Mouse (Mus musculus) hindbrain, embryonic 10.5 days (tissue): Measurements from ENCODE around the gene Sirpb1c. TPM values are rescaled to one million over a fixed set of nuclear protein-coding genes. Genes with fewer than 3 reads are reported as not detected.
"Not testable (repeated sequence)": the region's sequence is repeated elsewhere in the genome, so short reads cannot be mapped to it uniquely, and the experiment has no call there.

Experiments
- DNase-seq: peaks from one replicate; pipeline ENCODE4 v3.0.0-alpha.2; 2017; ENCODE audit warnings: low spot score
- H3K27ac ChIP-seq: fragments of 300-500 bp; sonication (generic); 2 replicates; pipeline ENCODE4 v1.5.1; 2016; ENCODE audit warnings: mild to moderate bottlenecking, moderate library complexity
- H3K27me3 ChIP-seq: fragments of 300-500 bp; sonication (generic); 2 replicates; pipeline ENCODE4 v1.6.1; 2016; ENCODE audit warnings: mild to moderate bottlenecking; ENCODE audit not compliant: poor library complexity, insufficient read depth, severe bottlenecking
- H3K36me3 ChIP-seq: fragments of 300-500 bp; sonication (generic); 2 replicates; pipeline ENCODE4 v1.6.1; 2016; ENCODE audit warnings: mild to moderate bottlenecking, moderate library complexity
- H3K4me1 ChIP-seq: fragments of 300-500 bp; sonication (generic); replicated peaks from 2 replicates; pipeline ENCODE4 v1.6.1; 2016; ENCODE audit warnings: mild to moderate bottlenecking
- H3K4me3 ChIP-seq: fragments of 300-500 bp; sonication (generic); 2 replicates; pipeline ENCODE4 v1.5.1; 2016; ENCODE audit warnings: mild to moderate bottlenecking, moderate library complexity
- H3K9me3 ChIP-seq: fragments of 300-500 bp; sonication (generic); 2 replicates; pipeline ENCODE4 v1.6.1; 2016; ENCODE audit warnings: mild to moderate bottlenecking, moderate library complexity
- WGBS: fragments of 180-500 bp; shearing (Covaris S2); methylation state at CpG from one replicate; pipeline ENCODE4 v1.1.7; 2016; 5-methylcytosine and 5-hydroxymethylcytosine counted together
- polyA plus RNA-seq: library from polyadenylated mRNA; unstranded; fragments of >200 nt; fragmentation: Nextera tagmentation; extraction: Ambion mirVana; gene quantifications from 2 replicates; pipeline ENCODE4 v1.2.1, GENCODE M21; 2016

Gene Sirpb1c
- not detected in 2 replicates for polyA plus RNA-seq

- not testable (repeated sequence) for DNase-seq
- WGBS = 82% methylated on average over 1 of the region's 1 CpGs
Measured at GRCm38 (mm10) chr3:15848280-15848679, at the start of gene Sirpb1c. Gene Sirpb1c (minus strand): TSS chr3:15848528.

GRCm38 (mm10) chr3:15886380-15886779 lies 38.1 kb upstream of the Sirpb1c start:
- 91% methylated on average over 3 of the region's 3 CpGs for WGBS
- Histone ChIP-seq H3K36me3 (no peaks in the 10 kb centered on the region), H3K4me1 (no peaks in the 10 kb centered on the region), H3K27ac (no peak overlapping the region), H3K9me3 (peaks cover 7% of the 10 kb centered on the region), H3K4me3 (no peak overlapping the region), H3K27me3 (no peaks in the 10 kb centered on the region)
- no peak for DNase-seq

More at GRCm38 (mm10) chr3:15848280-15848679, at the start of gene Sirpb1c:
- not testable (repeated sequence) for H3K4me3 ChIP-seq, H3K4me1 ChIP-seq, H3K36me3 ChIP-seq, H3K27me3 ChIP-seq, H3K27ac ChIP-seq
- peaks cover 27% of the 10 kb centered on the region for H3K9me3 ChIP-seq

- H3K4me1 ChIP-seq, DNase-seq, H3K27me3 ChIP-seq, H3K4me3 ChIP-seq, H3K27ac ChIP-seq, H3K36me3 ChIP-seq, H3K9me3 ChIP-seq: not testable (repeated sequence)
Measured at GRCm38 (mm10) chr3:15855773-15856172, 7.4 kb upstream of the Sirpb1c start.

- Histone ChIP-seq H3K4me3 (no peak overlapping the region), H3K4me1 (no peaks in the 10 kb centered on the region), H3K9me3 (peaks cover 27% of the 10 kb centered on the region), H3K27ac (no peak overlapping the region), H3K27me3 (no peaks in the 10 kb centered on the region), H3K36me3 (no peaks in the 10 kb centered on the region)
- WGBS = 91% methylated on average over 1 of the region's 1 CpGs
- no peak for DNase-seq
Measured at GRCm38 (mm10) chr3:15849922-15850321, 1.6 kb upstream of the Sirpb1c start.

GRCm38 (mm10) chr3:15847332-15848047 lies 838 bp downstream of the Sirpb1c start:
- Histone ChIP-seq H3K9me3 (peaks cover 27% of the 10 kb centered on the region), H3K27me3 (no peaks in the 10 kb centered on the region), H3K4me1 (no peaks in the 10 kb centered on the region), H3K4me3 (no peak overlapping the region), H3K27ac (no peak overlapping the region), H3K36me3 (no peaks in the 10 kb centered on the region)
- no peak for DNase-seq
- 78% methylated on average over 3 of the region's 3 CpGs for WGBS

- H3K4me3 ChIP-seq, H3K9me3 ChIP-seq, H3K36me3 ChIP-seq, H3K4me1 ChIP-seq, H3K27ac ChIP-seq, DNase-seq, H3K27me3 ChIP-seq: not testable (repeated sequence)
- WGBS = 76% methylated on average over 2 of the region's 2 CpGs
Measured at GRCm38 (mm10) chr3:15773642-15774041, 74.7 kb downstream of the Sirpb1c start.

Other genes starting within 250 kb of the Sirpb1c start
- not detected in 2 replicates for gene Gm5150, start 157.9 kb upstream of the Sirpb1c start, polyA plus RNA-seq